In the genomic region with DNA sequence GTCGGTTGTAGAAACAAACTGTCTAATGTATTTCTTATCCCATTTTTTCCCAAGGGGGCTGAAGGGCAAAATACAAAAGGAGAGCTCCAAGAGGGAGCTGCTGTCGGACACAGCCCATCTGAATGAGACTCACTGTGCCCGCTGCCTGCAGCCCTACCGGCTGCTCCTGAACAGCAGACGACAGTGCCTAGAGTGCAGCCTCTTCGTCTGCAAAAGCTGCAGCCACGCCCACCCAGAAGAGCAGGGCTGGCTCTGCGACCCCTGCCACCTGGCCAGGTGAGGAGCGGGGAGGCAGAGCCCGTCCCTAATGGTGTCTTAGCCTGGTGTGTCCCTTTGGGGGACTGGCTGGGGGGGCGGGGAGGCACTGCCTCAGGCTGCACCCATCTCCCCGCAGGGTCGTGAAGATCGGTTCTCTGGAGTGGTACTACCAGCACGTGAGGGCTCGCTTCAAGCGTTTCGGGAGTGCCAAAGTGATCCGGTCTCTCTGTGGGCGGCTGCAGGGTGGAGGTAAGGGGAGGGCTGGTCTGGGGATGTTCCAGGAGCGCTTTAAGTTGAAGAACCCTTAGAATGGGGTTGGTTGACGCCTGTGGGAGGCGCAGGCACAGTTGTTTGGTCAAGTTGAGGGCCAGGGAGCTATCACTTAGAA, we compare ENCODE assay signal across 8 mouse cellular contexts. TPM values are rescaled to one million over a fixed set of nuclear protein-coding genes. Genes with fewer than 3 reads are reported as not detected.
DNase-seq lines count a peak whose midpoint lies in the region; ATAC-seq lines count a peak whose summit lies in the region.

No protein-coding gene starts in this region.

- no peaks in the 10 kb centered on the region for H3K9me3 ChIP-seq in embryonic facial prominence, embryonic 10.5 days
- H3K9me3 ChIP-seq in intestine, embryonic 15.5 days, result no peaks in the 10 kb centered on the region

- H3K9ac ChIP-seq in intestine, embryonic 15.5 days, result peak overlapping the region; percentile 46

- peak overlapping the region; percentile 26; the same call in 1 of the 2 replicates for H3K27ac ChIP-seq in embryonic facial prominence, embryonic 10.5 days (replicated peaks)
- H3K27ac ChIP-seq in intestine, embryonic 15.5 days, result peak overlapping the region; percentile 2; the same call in 1 of the 2 replicates

- H3K4me1 ChIP-seq in embryonic facial prominence, embryonic 10.5 days, result peaks cover 14% of the 10 kb centered on the region
- H3K4me1 ChIP-seq in intestine, embryonic 15.5 days (replicated peaks), result peaks cover 12% of the 10 kb centered on the region

- no peaks in the 10 kb centered on the region for H3K36me3 ChIP-seq in embryonic facial prominence, embryonic 10.5 days (replicated peaks)
- H3K36me3 ChIP-seq in intestine, embryonic 15.5 days, result no peaks in the 10 kb centered on the region

- peaks cover 18% of the 10 kb centered on the region for H3K27me3 ChIP-seq in embryonic facial prominence, embryonic 10.5 days (replicated peaks; ENCODE audit: low read depth, poor library complexity, severe bottlenecking)
- H3K27me3 ChIP-seq in intestine, embryonic 15.5 days (replicated peaks), result no peaks in the 10 kb centered on the region

- ATAC-seq in intestine, embryonic 15.5 days, result peak; percentile 57

- peak overlapping the region; percentile 55 for H3K4me3 ChIP-seq in embryonic facial prominence, embryonic 10.5 days
- peak overlapping the region; percentile 36 for H3K4me3 ChIP-seq in intestine, embryonic 15.5 days (replicated peaks)

- peak; percentile 8 for DNase-seq in kidney, postnatal 14 days
- no peak for DNase-seq in kidney, adult 9 months
- peak; percentile 37 for DNase-seq in embryonic facial prominence, embryonic 10.5 days (ENCODE audit: low spot score)
- DNase-seq in neural tube, embryonic 10.5 days (ENCODE audit: extremely low spot score, low spot score), result peak; percentile 29
- no peak for DNase-seq in urinary bladder, postnatal 14 days (ENCODE audit: low spot score)
- no peak for DNase-seq in frontal cortex, postnatal 36 days (ENCODE audit: low spot score in 2 of 2)
- no peak for DNase-seq in right cerebral cortex, adult 2 months (ENCODE audit: low spot score in 2 of 2)

- peak overlapping the region; percentile 87 for H3K4me2 ChIP-seq in intestine, embryonic 15.5 days (replicated peaks)

- 1% methylated on average over 23 of the region's 23 CpGs for WGBS in embryonic facial prominence, embryonic 10.5 days
- 4% methylated on average over 23 of the region's 23 CpGs for WGBS in intestine, embryonic 15.5 days

RNA-seq across cellular contexts. Expression of a gene that starts 13.2 kb away (rescaled TPM):
- 0.06 and 0.14 TPM in 2 replicates for polyA plus RNA-seq in embryonic facial prominence, embryonic 10.5 days (2016; fragmentation: Nextera tagmentation; extraction: Ambion mirVana)
- polyA plus RNA-seq in intestine, embryonic 15.5 days (2015; fragmentation: Nextera tagmentation; extraction: Ambion mirVana), result 0.85 and 1.6 TPM in 2 replicates

RNA-seq across cellular contexts. Expression of a gene that starts 24.9 kb away (rescaled TPM):
- polyA plus RNA-seq in embryonic facial prominence, embryonic 10.5 days (2016; fragmentation: Nextera tagmentation; extraction: Ambion mirVana), result not detected in 2 replicates
- not detected in 2 replicates for polyA plus RNA-seq in intestine, embryonic 15.5 days (2015; fragmentation: Nextera tagmentation; extraction: Ambion mirVana)

RNA-seq across cellular contexts. Expression of a gene that starts 41.4 kb away (rescaled TPM):
- polyA plus RNA-seq in embryonic facial prominence, embryonic 10.5 days (2016; fragmentation: Nextera tagmentation; extraction: Ambion mirVana), result 0.39 and 0.44 TPM in 2 replicates
- polyA plus RNA-seq in intestine, embryonic 15.5 days (2015; fragmentation: Nextera tagmentation; extraction: Ambion mirVana), result 35.2 and 41.0 TPM in 2 replicates

Comparison
In these comparisons a context has a peak if more than half of its experiments do, and no peak if none do; other contexts are left out.
1. DNase-seq: peak in kidney, postnatal 14 days (single experiment), embryonic facial prominence, embryonic 10.5 days (single experiment) and neural tube, embryonic 10.5 days (single experiment); none in kidney, adult 9 months (single experiment), urinary bladder, postnatal 14 days (single experiment), frontal cortex, postnatal 36 days (0 of 2) and right cerebral cortex, adult 2 months (0 of 2).
2. RNA of a gene that starts 41.4 kb away (polyA plus RNA-seq): 35.2 to 41.0 TPM in intestine, embryonic 15.5 days; 0.39 to 0.44 TPM in embryonic facial prominence, embryonic 10.5 days; every median in the first group is over 10 times any median in the second.